Mouse (Mus musculus): ENCODE data around the gene Kif26a. TPM values are rescaled to one million over a fixed set of nuclear protein-coding genes. Genes with fewer than 3 reads are reported as not detected.

Gene Kif26a
- polyA plus RNA-seq, 1 experiment from 2014 or later: 3.6 TPM

DNA sequence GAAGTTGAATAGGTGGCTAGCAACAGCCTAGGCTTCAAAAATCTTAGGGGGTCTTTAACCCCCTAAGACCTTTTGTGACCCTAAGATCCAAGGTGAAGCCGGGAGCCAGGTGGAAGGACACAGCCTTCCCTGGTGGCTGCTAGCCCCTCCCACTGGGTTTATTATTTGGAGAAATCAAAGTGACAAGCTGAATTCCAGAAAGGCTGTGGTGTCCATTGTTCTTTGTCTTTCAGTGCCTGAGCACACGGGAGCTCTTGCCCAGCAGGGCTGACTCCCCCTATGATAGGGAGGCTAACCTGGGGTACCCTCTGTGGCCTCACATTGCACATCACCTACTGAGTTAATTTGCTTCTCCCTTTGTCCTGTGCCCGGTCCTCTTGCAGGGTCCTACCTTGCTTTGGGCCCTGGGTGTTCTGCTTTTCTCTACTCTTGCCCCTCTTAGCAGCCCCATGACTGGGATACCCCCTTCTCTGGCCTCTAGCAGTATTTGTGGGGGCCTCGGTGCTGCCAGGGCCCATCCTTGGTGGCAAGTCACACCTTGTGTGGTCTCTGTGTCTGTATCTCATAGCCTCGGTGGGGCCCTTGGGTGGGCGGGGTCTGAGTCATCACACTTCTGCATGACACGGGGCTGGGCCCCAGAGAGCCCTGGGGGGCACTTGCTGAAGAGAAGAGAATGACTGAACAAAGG is 36.1 kb downstream of the Kif26a start:
- WGBS: 47% methylated on average over 7 of the region's 7 CpGs
- Histone ChIP-seq H3K9me3 (ENCODE audit: control insufficient read depth, low read length) (no peaks in the 10 kb centered on the region), H3K9ac (ENCODE audit: low read length) (no peak overlapping the region)

DNA sequence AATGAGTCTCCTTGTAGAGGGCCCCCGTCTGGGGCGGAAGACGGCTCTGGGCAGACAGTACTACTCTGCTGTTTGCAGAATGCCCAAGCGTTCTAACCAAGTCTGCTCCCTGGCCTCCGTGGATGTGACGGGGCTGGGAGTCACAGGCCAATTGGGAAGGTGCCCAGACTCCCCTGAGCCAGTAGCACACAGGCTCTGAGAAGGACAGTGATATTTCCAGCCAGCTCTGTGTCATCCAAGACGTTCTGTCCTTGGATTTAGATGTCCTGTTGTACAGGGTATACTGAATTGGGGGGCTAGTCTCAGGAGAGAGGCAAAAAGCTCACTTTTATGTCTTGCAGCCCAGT is 36.6 kb downstream of the Kif26a start:
- Histone ChIP-seq H3K36me3 (ENCODE audit: control insufficient read depth, insufficient read depth, low read length) (peaks cover 12% of the 10 kb centered on the region; the same call in 1 of the 2 replicates), H3K4me3 (ENCODE audit: low read depth, low read length) (no peak overlapping the region), H3K4me2 (ENCODE audit: low read length) (no peak overlapping the region), H3K9ac (ENCODE audit: low read length) (no peak overlapping the region), H3K9me3 (ENCODE audit: control insufficient read depth, low read length) (no peaks in the 10 kb centered on the region), H3K27ac (ENCODE audit: low read depth) (no peak overlapping the region), H3K27me3 (replicated peaks; ENCODE audit: control insufficient read depth, insufficient read depth, low read length) (no peaks in the 10 kb centered on the region), H3K4me1 (replicated peaks; ENCODE audit: control insufficient read depth, insufficient read depth, low read length) (peaks cover 17% of the 10 kb centered on the region)
- ATAC-seq (replicated peaks; ENCODE audit: low FRiP score, low TSS enrichment, low read depth): no peak
- WGBS: 60% methylated on average over 7 of the region's 7 CpGs
- no peak for DNase-seq (ENCODE audit: low spot score)

More for the DNA sequence above, 36.1 kb downstream of the Kif26a start:
- no peak for ATAC-seq (replicated peaks; ENCODE audit: low FRiP score, low TSS enrichment, low read depth)
- DNase-seq (ENCODE audit: low spot score): no peak
- Histone ChIP-seq H3K4me3 (ENCODE audit: low read depth, low read length) (no peak overlapping the region), H3K36me3 (ENCODE audit: control insufficient read depth, insufficient read depth, low read length) (peaks cover 13% of the 10 kb centered on the region; the same call in 1 of the 2 replicates), H3K27ac (ENCODE audit: low read depth) (no peak overlapping the region; the same call in 1 of the 2 replicates), H3K27me3 (replicated peaks; ENCODE audit: control insufficient read depth, insufficient read depth, low read length) (no peaks in the 10 kb centered on the region), H3K4me1 (replicated peaks; ENCODE audit: control insufficient read depth, insufficient read depth, low read length) (peaks cover 17% of the 10 kb centered on the region), H3K4me2 (ENCODE audit: low read length) (no peak overlapping the region)

DNA sequence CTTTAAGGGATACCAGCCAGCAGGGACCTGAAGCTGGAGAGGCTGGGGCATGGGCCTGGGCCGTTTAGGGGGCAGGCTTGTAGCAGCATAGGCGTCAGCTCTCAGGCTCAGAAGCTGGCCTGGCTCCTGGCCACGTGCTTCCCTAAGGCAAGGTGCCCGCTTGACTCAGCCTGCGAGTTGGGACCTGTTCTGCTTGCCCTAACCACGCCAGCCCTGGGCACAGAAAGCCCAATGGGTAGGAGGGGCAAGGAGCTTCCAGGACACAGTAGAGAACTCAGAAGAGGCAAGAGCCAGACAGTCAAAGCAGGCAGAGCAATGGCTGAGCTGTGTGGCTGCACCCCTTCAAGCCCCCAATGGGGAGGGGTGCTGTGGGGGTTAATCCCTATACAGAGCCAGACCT is 37.7 kb downstream of the Kif26a start:
- H3K27me3 ChIP-seq (replicated peaks; ENCODE audit: control insufficient read depth, insufficient read depth, low read length): no peaks in the 10 kb centered on the region
- WGBS: 76% methylated on average over 6 of the region's 6 CpGs
- H3K36me3 ChIP-seq (ENCODE audit: control insufficient read depth, insufficient read depth, low read length): peaks cover 2% of the 10 kb centered on the region; the same call in 1 of the 2 replicates
- H3K4me1 ChIP-seq (replicated peaks; ENCODE audit: control insufficient read depth, insufficient read depth, low read length): peaks cover 17% of the 10 kb centered on the region
- peak overlapping the region; percentile 47 for H3K27ac ChIP-seq (ENCODE audit: low read depth)
- no peak overlapping the region for H3K9ac ChIP-seq (ENCODE audit: low read length)
- ATAC-seq (replicated peaks; ENCODE audit: low FRiP score, low TSS enrichment, low read depth): no peak
- no peaks in the 10 kb centered on the region for H3K9me3 ChIP-seq (ENCODE audit: control insufficient read depth, low read length)
- H3K4me2 ChIP-seq (ENCODE audit: low read length): no peak overlapping the region
- no peak overlapping the region for H3K4me3 ChIP-seq (ENCODE audit: low read depth, low read length)
- no peak for DNase-seq (ENCODE audit: low spot score)

DNA sequence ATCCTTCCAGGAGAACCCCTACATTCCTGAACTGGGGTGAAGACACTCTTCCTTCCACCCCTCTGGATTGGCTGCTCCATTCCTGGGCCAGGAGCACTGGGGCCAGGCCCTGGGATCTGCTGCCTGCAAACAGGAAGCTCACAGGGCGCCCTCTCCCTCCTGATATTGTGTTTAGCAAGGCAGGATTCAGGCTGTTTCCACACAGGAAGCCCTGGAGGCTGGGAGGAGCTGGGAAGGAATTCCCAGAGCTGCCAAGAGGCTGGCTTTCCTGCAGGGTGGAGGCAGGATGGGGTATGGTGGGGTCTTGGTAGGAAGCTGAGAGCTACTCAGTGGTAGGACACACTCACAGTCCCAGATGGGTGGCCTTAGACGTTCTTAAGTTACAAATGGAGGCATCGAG is 38.4 kb downstream of the Kif26a start:
- no peak overlapping the region for H3K4me2 ChIP-seq (ENCODE audit: low read length)
- no peaks in the 10 kb centered on the region for H3K36me3 ChIP-seq (ENCODE audit: control insufficient read depth, insufficient read depth, low read length)
- peak overlapping the region; percentile 65; the same call in 1 of the 2 replicates for H3K27ac ChIP-seq (ENCODE audit: low read depth)
- peak; percentile 69 for DNase-seq (ENCODE audit: low spot score)
- H3K4me3 ChIP-seq (ENCODE audit: low read depth, low read length): no peak overlapping the region
- 31% methylated on average over 3 of the region's 3 CpGs for WGBS
- no peaks in the 10 kb centered on the region for H3K9me3 ChIP-seq (ENCODE audit: control insufficient read depth, low read length)
- H3K9ac ChIP-seq (ENCODE audit: low read length): no peak overlapping the region
- H3K27me3 ChIP-seq (replicated peaks; ENCODE audit: control insufficient read depth, insufficient read depth, low read length): no peaks in the 10 kb centered on the region
- 0 out of 2 replicates have a peak, but pooled peaks have one; percentile 10 for ATAC-seq (replicated peaks; ENCODE audit: low FRiP score, low TSS enrichment, low read depth)
- peaks cover 17% of the 10 kb centered on the region for H3K4me1 ChIP-seq (replicated peaks; ENCODE audit: control insufficient read depth, insufficient read depth, low read length)

DNA sequence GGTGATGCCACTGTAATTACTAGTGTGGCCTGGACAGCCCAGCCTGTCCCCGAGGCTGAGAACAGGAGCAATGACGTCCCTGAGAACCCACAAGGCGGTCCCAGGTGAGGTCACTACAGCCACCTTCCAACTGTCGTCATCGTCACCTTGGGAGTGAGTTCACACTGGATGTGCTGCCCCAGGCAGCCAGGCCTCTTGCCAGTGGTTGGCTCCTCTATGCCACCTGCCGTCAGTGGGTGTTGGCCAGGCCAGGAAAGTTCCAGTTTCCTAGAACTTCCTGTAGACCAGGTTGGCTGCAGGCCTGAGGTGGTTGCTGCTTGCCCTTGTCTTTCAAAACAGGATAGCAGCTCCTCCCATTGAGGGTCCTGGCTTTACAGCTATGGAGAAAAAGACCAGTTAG is 40.9 kb downstream of the Kif26a start:
- H3K36me3 ChIP-seq (ENCODE audit: control insufficient read depth, insufficient read depth, low read length): no peaks in the 10 kb centered on the region
- no peak overlapping the region for H3K9ac ChIP-seq (ENCODE audit: low read length)
- H3K9me3 ChIP-seq (ENCODE audit: control insufficient read depth, low read length): no peaks in the 10 kb centered on the region
- H3K4me3 ChIP-seq (ENCODE audit: low read depth, low read length): no peak overlapping the region
- H3K4me1 ChIP-seq (replicated peaks; ENCODE audit: control insufficient read depth, insufficient read depth, low read length): peaks cover 15% of the 10 kb centered on the region
- ATAC-seq (replicated peaks; ENCODE audit: low FRiP score, low TSS enrichment, low read depth): no peak
- DNase-seq (ENCODE audit: low spot score): no peak
- no peaks in the 10 kb centered on the region for H3K27me3 ChIP-seq (replicated peaks; ENCODE audit: control insufficient read depth, insufficient read depth, low read length)
- no peak overlapping the region for H3K4me2 ChIP-seq (ENCODE audit: low read length)
- 79% methylated on average over 6 of the region's 6 CpGs for WGBS
- H3K27ac ChIP-seq (ENCODE audit: low read depth): no peak overlapping the region

DNA sequence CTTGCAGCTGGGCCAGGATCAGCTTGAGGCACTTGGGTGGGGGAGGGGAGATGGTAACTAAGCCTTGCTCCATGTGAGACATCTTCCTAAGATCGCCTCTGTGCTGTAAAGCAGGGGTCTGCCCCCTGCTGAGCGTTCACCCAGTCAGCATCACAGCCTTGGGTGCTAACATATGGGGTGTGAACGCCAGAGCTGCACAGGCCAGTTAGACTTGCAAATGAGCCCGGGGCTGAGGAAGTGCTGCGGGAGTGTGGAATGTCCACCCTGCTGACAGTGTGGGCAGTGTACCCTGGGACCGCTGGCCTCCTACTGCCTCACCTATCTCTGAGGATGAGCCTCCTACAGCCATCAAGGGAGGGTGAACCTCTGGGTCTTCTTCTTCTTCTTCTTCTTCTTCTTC is 45.7 kb downstream of the Kif26a start:
- no peak overlapping the region for H3K9ac ChIP-seq (ENCODE audit: low read length)
- no peak overlapping the region for H3K4me3 ChIP-seq (ENCODE audit: low read depth, low read length)
- H3K9me3 ChIP-seq (ENCODE audit: control insufficient read depth, low read length): no peaks in the 10 kb centered on the region
- H3K36me3 ChIP-seq (ENCODE audit: control insufficient read depth, insufficient read depth, low read length): no peaks in the 10 kb centered on the region
- no peak overlapping the region for H3K4me2 ChIP-seq (ENCODE audit: low read length)
- 29% methylated on average over 6 of the region's 6 CpGs for WGBS
- ATAC-seq (replicated peaks; ENCODE audit: low FRiP score, low TSS enrichment, low read depth): no peak
- H3K27me3 ChIP-seq (replicated peaks; ENCODE audit: control insufficient read depth, insufficient read depth, low read length): no peaks in the 10 kb centered on the region
- DNase-seq (ENCODE audit: low spot score): no peak
- no peak overlapping the region for H3K27ac ChIP-seq (ENCODE audit: low read depth)
- H3K4me1 ChIP-seq (replicated peaks; ENCODE audit: control insufficient read depth, insufficient read depth, low read length): peaks cover 6% of the 10 kb centered on the region; the same call in 1 of the 2 replicates

DNA sequence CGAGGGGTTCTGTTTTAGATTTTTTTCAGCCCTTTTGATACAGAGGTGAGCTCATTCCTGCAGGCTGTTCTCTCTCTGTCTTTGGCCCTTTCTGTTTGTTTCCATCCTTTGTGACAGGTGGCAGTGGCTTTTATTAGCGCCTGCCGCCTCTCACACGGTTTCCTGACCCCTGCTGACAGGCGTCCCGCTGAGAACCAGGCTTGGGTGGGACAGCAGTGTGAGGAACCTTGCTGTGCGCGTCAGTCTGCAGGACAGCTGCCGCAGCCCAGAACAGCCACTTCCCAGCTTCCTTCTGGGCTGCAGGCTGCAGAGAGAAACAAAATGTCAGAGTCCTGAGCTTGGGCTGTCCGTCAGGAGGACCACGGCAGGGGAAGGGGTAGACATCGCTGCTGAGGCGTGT is 49.0 kb downstream of the Kif26a start:
- Histone ChIP-seq H3K27ac (ENCODE audit: low read depth) (no peak overlapping the region), H3K27me3 (replicated peaks; ENCODE audit: control insufficient read depth, insufficient read depth, low read length) (no peaks in the 10 kb centered on the region)
- ATAC-seq (replicated peaks; ENCODE audit: low FRiP score, low TSS enrichment, low read depth): no peak

DNA sequence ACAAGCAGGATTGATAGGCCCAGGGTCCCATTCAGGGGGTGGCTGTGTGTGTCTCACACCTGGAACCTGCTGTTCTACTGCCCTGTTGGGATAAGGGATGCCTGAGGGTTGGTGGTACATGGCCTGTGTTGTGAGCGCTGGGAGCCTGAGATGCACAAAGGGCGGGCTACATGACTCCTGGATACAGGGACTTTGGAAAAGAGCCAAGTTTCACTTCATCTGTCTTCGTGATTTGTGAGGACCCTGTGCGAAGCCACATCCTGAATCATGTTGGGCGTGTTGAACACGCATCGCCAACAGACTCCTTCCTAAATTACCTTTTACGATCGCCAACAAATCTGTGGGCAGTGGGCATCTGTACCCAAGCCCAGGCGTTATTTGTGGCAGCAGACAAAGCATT is 50.6 kb downstream of the Kif26a start:
- no peaks in the 10 kb centered on the region for H3K9me3 ChIP-seq (ENCODE audit: control insufficient read depth, low read length)
- H3K9ac ChIP-seq (ENCODE audit: low read length): no peak overlapping the region
- DNase-seq (ENCODE audit: low spot score) (no peak), ATAC-seq (replicated peaks; ENCODE audit: low FRiP score, low TSS enrichment, low read depth) (no peak)
- H3K4me1 ChIP-seq (replicated peaks; ENCODE audit: control insufficient read depth, insufficient read depth, low read length): peaks cover 6% of the 10 kb centered on the region; the same call in 1 of the 2 replicates
- H3K4me2 ChIP-seq (ENCODE audit: low read length): no peak overlapping the region
- H3K27ac ChIP-seq (ENCODE audit: low read depth): no peak overlapping the region
- WGBS: 78% methylated on average over 10 of the region's 10 CpGs
- H3K36me3 ChIP-seq (ENCODE audit: control insufficient read depth, insufficient read depth, low read length): no peaks in the 10 kb centered on the region
- H3K4me3 ChIP-seq (ENCODE audit: low read depth, low read length): no peak overlapping the region
- no peaks in the 10 kb centered on the region for H3K27me3 ChIP-seq (replicated peaks; ENCODE audit: control insufficient read depth, insufficient read depth, low read length)

More for the DNA sequence above, 49.0 kb downstream of the Kif26a start:
- Histone ChIP-seq H3K36me3 (ENCODE audit: control insufficient read depth, insufficient read depth, low read length) (no peaks in the 10 kb centered on the region), H3K4me1 (replicated peaks; ENCODE audit: control insufficient read depth, insufficient read depth, low read length) (peaks cover 6% of the 10 kb centered on the region; the same call in 1 of the 2 replicates), H3K9me3 (ENCODE audit: control insufficient read depth, low read length) (no peaks in the 10 kb centered on the region), H3K4me2 (ENCODE audit: low read length) (peak overlapping the region; percentile 42), H3K4me3 (ENCODE audit: low read depth, low read length) (no peak overlapping the region), H3K9ac (ENCODE audit: low read length) (no peak overlapping the region)
- DNase-seq (ENCODE audit: low spot score): no peak
- WGBS: 7% methylated on average over 13 of the region's 13 CpGs

DNA sequence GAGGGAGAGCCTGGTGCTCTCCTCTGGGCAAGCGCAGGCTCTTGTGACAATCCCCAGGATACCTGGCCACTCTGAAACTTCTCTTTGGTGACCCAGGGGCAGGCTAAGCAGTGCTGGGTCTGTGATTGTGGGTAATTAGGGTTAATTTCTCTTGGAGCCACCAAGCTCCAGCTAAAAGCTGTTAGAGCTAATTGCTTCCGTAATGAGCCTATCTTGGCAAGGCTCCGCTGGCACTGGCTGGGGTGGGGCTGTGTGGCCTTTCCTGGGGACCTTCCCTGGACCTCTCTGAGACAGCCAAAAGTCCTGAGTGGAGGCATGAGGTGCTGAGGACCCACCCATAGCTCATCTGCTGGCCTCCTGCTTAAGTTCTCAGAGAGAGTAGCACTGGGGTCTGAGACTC is 53.4 kb downstream of the Kif26a start:
- no peaks in the 10 kb centered on the region for H3K27me3 ChIP-seq (replicated peaks; ENCODE audit: control insufficient read depth, insufficient read depth, low read length)
- no peaks in the 10 kb centered on the region for H3K9me3 ChIP-seq (ENCODE audit: control insufficient read depth, low read length)
- H3K4me1 ChIP-seq (replicated peaks; ENCODE audit: control insufficient read depth, insufficient read depth, low read length): peaks cover 6% of the 10 kb centered on the region; the same call in 1 of the 2 replicates
- no peak overlapping the region for H3K27ac ChIP-seq (ENCODE audit: low read depth)
- H3K9ac ChIP-seq (ENCODE audit: low read length): no peak overlapping the region
- 67% methylated on average over 3 of the region's 3 CpGs for WGBS
- no peaks in the 10 kb centered on the region for H3K36me3 ChIP-seq (ENCODE audit: control insufficient read depth, insufficient read depth, low read length)
- H3K4me3 ChIP-seq (ENCODE audit: low read depth, low read length): no peak overlapping the region
- no peak overlapping the region for H3K4me2 ChIP-seq (ENCODE audit: low read length)
- DNase-seq (ENCODE audit: low spot score) (no peak), ATAC-seq (replicated peaks; ENCODE audit: low FRiP score, low TSS enrichment, low read depth) (no peak)

All from intestine, embryonic 14.5 days (tissue).